Mouse (Mus musculus) left cerebral cortex, adult 8-10 months (tissue): Measurements from ENCODE around the gene Vmn1r199. TPM values are rescaled to one million over a fixed set of nuclear protein-coding genes. Genes with fewer than 3 reads are reported as not detected.
A peak's percentile ranks its signal among the peaks of the same experiment; 100 is the strongest.

Experiments used
- DNase-seq, 2 experiments: peaks; one replicate each; pipeline ENCODE4 v3.0.0; 2022; ENCODE audit warnings: low spot score in 2 of 2
- total RNA-seq, 4 experiments: library from RNA; stranded (reverse); gene quantifications; 2 replicates each; pipeline ENCODE4 v1.2.4; 2022

The Vmn1r199 gene
- total RNA-seq, result not detected

DNA sequence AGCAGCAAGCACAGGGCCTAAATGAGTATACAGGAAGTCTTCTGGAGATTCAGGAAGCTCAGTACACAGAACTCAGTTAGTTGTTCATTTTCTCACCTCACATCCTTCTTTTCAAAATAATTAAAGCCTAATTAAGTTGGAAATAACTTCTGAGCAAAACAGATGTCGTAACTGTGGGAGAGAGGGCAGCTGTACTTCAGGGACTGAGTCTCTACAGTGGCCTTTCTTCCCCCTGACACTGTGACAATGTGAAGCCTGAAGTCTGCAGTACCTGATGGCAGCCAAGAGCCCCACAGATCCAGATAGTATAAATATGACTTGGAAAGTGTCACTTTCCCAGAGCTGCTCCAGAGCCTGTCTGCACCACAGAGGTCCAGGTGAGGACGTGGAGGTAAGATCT, at the start of gene Vmn1r199:
Gene Vmn1r199, plus strand, starts transcription at position 301 of the 400 bp plus-strand sequence.
- no peak for DNase-seq

DNA sequence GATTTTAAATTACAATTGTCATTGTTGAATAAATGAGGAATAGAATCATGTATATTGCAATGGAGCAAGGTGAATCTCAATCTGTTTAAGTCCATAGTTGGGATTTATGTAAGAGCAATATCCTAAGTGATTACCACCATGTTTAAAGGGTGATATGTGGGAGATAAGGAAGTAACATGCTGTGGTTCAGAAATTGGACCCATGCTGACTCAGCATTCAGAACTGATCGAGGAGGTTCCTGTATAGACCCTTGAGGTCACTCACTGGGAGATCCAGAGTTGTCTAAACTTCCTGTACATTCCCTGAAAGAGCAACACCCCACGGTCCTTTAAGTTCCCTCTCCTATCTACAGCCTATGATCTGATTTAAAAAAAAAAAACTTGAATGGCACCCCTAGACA, 46.3 kb upstream of the Vmn1r199 start:
- DNase-seq, result no peak

DNA sequence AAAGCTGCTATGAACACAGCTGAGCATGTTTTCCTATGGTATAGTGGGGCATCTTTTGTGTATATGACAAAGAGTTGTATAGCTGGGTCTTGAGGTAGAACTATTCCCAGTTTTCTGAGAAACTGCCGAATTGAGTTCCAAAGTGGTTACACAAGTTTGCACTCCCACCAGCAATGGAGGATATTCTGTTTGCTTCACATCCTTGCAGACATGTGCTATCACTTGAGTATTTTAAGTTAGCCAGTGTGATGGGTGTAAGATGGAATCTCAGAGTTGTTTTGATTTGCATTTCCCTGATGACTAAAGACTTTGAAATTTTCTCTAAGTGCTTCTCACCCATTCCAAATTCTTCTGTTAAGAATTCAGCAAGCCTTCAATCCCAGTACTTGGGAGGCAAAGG, 44.1 kb upstream of the Vmn1r199 start:
- DNase-seq, result no peak

DNA sequence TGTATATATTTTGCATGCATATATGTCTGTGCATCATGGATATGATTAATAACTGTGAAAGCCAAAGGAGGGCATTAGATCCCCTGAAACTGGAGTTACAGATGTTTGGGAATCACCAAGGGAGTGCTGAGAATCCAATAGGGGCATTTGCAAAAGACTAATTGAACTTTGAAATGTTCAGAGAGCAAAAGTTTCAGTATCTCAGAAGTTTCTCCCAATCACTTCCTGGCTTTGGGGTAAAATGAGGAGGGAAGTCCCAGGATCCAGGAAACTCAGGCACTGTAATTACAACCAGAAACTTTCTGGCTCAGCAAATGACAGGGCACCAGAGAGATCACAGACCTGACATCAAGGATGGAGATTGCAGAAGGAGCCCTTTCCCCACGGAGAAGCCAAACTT, 29.6 kb upstream of the Vmn1r199 start, which contains the start of gene Vmn1r198:
Gene Vmn1r198, plus strand, starts transcription at position 301 of the 400 bp plus-strand sequence.
- no peak for DNase-seq

DNA sequence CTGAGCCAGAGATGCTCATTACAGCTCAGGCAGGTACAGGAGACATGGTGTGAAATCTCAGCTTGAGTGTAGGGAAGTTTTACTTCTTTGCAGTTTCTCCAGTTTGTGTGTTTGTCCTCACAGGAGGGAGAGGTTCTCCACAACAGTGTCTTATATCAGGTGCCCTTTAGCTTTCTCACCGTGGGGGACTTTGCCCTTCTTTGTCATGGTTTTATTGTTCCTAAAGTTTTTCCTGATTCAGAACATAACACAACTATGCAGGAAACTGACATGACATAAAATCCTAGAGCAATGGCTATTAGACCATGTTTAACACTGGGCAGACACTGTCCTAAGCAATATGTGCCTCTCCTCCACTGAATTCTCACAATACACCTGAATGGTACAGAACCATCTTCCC, 28.8 kb upstream of the Vmn1r199 start:
- no peak for DNase-seq

DNA sequence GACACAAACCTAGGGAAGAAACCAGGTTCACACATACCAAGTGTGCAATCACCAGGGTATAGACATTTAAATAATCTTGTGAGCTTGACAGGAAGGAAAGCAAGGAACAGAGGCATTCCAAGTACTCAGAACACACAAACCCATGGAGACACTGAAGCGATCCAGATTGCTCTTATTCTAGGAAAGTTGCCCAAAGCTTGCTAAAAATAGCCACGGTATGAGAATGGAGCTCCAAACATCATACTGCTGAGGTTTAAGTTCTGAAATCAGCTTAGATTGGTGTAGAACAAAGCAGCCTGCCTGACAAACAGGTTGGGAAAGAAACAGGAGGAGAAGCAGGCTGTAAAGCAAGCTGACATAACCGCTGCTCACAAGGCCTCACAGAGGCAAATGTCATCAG, 1.5 kb downstream of the Vmn1r199 start:
- DNase-seq, result peak; percentile 3 to 51

DNA sequence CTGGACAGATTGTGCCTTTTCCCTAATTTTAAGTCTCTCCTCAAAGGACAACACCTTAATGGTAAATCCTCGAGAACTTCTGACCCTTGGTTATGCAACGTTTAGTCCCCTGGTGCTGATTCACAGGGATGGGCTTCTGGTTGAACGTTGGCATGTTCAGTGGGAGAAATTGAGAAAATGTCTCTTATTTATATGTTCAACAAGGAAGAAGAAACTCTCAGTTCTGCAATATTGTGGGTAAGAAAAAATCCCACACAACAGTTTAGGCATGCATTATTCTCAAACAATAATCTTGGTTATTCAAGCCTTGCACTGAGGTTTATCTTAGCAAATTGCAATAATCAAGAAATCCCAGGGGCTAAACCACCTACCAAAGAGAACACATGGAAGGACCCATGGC, 3.8 kb downstream of the Vmn1r199 start:
- DNase-seq, result no peak

DNA sequence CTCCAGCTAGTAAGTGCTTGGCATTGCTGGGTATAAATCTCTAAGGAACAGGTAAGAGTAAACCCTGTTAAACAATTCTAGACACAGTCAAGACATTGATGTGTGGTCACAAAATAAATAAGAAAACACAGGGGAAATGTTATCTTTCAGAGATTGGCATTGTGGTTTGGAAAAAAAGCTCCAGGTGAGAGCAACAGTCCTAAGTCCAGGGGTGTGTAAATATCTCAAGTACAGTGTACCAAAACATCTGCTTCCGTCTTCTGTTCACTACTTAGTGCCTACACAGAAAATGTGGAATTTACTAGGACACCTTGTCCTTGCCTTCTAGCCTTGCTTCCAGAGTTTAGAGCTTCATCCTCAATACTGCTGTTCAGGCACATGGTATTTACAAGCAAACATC, 7.4 kb downstream of the Vmn1r199 start:
- no peak for DNase-seq

DNA sequence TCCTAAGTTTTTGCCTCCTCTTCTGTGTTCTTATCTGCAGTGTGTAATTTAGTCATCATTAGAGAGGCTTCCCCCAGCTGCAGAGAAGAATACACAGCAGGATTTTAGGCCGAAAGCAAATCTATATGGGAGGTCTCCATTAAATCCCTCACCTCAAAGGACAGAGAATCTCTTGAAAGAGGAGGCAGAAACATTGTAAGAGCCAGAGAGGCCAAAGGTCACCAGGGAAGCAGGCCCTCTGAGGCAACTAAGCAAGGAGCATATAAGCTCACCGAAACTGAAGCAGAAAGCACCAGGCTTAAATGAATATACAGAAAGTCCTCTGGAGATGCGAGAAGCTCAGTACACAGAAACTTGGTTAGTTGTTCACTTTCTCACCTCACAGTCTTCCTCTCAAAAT, 10.5 kb downstream of the Vmn1r199 start, which contains the start of gene Vmn1r200:
Gene Vmn1r200, plus strand, starts transcription at position 301 of the 400 bp plus-strand sequence.
- no peak for DNase-seq

DNA sequence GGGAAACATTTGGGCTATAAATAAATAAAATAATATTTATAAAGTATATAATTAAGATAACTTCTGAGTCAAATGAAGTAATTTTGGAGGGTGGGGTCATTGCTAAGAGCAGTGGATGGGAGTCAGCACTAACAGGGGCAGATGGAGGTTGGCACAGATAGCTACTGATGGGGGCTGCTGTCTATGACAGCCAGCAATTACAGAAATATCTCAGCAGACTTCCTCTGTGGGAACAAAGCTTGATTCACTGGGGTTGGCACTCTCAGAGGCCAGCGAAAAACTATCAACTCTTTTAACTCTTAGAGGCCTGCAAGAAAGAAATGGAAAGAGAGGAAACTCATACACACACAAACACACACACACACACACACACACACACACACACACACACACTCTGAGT, 23.4 kb downstream of the Vmn1r199 start:
- no peak for DNase-seq

Other genes starting within 250 kb of the Vmn1r199 start
- not detected for gene Vmn1r191, start 195.8 kb upstream of the Vmn1r199 start, total RNA-seq
- not detected for gene Vmn1r192, start 188.7 kb upstream of the Vmn1r199 start, total RNA-seq
- not detected for gene Vmn1r193, start 156.7 kb upstream of the Vmn1r199 start, total RNA-seq
- not detected for gene Vmn1r194, start 135.6 kb upstream of the Vmn1r199 start, total RNA-seq
- not detected for gene Vmn1r195, start 109.3 kb upstream of the Vmn1r199 start, total RNA-seq
- gene Vmn1r196, start 89.9 kb upstream of the Vmn1r199 start, total RNA-seq, result not detected
- gene Vmn1r197, start 55.2 kb upstream of the Vmn1r199 start, total RNA-seq, result under 1 TPM in 1 of 4 experiments, not detected in 3; 0.07 TPM
- not detected for gene Vmn1r198, start 29.5 kb upstream of the Vmn1r199 start, total RNA-seq
- gene Vmn1r200, start 10.6 kb downstream of the Vmn1r199 start, total RNA-seq, result not detected
- gene Vmn1r201, start 92.1 kb downstream of the Vmn1r199 start, total RNA-seq, result not detected
- gene Vmn1r202, start 125.6 kb downstream of the Vmn1r199 start, total RNA-seq, result under 1 TPM in 1 of 4 experiments, not detected in 3; 0.07 TPM
- under 1 TPM in 1 of 4 experiments, not detected in 3; 0.07 TPM for gene Vmn1r203, start 138.3 kb downstream of the Vmn1r199 start, total RNA-seq
- not detected for gene Vmn1r204, start 173.4 kb downstream of the Vmn1r199 start, total RNA-seq
- not detected for gene Vmn1r205, start 213.2 kb downstream of the Vmn1r199 start, total RNA-seq
- gene Vmn1r206, start 244.4 kb downstream of the Vmn1r199 start, total RNA-seq, result under 1 TPM; 0.09 to 0.46 (median 0.29) TPM